Mouse (Mus musculus) heart, embryonic 11.5 days (tissue): Measurements from ENCODE around the gene Sh3d19. TPM values are rescaled to one million over a fixed set of nuclear protein-coding genes. Genes with fewer than 3 reads are reported as not detected.
A peak's percentile ranks its signal among the peaks of the same experiment; 100 is the strongest.
"Not testable (repeated sequence)": the region's sequence is repeated elsewhere in the genome, so short reads cannot be mapped to it uniquely, and the experiment has no call there.

ENCODE experiments used
- ATAC-seq: fragments of 200-750 bp; cut with Nextera tagmentation; replicated peaks from 2 replicates; pipeline ENCODE4 v1.8.0; 2017; ENCODE audit warnings: moderate library complexity; ENCODE audit not compliant: insufficient number of reproducible peaks, low FRiP score, low TSS enrichment
- H3K27ac ChIP-seq: fragments of 300-500 bp; sonication (generic); 2 replicates; pipeline ENCODE4 v1.5.1; 2014; ENCODE audit warnings: mild to moderate bottlenecking, low read depth, low read length
- H3K27me3 ChIP-seq: fragments of 300-500 bp; sonication (generic); 2 replicates; pipeline ENCODE4 v1.6.1; 2014; ENCODE audit warnings: mild to moderate bottlenecking, low read length, mixed read lengths; ENCODE audit not compliant: control insufficient read depth, insufficient read depth
- H3K36me3 ChIP-seq: fragments of 300-500 bp; sonication (generic); 2 replicates; pipeline ENCODE4 v1.6.1; 2014; ENCODE audit warnings: mild to moderate bottlenecking, low read length, moderate library complexity, mixed read lengths; ENCODE audit not compliant: control insufficient read depth, insufficient read depth
- H3K4me1 ChIP-seq: fragments of 300-500 bp; sonication (generic); 2 replicates; pipeline ENCODE4 v1.6.1; 2014; ENCODE audit warnings: low read length; ENCODE audit not compliant: control insufficient read depth, insufficient read depth
- H3K4me2 ChIP-seq: fragments of 300-500 bp; sonication (generic); 2 replicates; pipeline ENCODE4 v1.6.1; 2014; ENCODE audit warnings: mild to moderate bottlenecking, moderate library complexity
- H3K4me3 ChIP-seq: fragments of 300-500 bp; sonication (generic); 2 replicates; pipeline ENCODE4 v1.5.1; 2014; ENCODE audit warnings: low read depth, low read length
- H3K9ac ChIP-seq: fragments of 300-500 bp; sonication (generic); 2 replicates; pipeline ENCODE4 v1.6.1; 2014; ENCODE audit warnings: mild to moderate bottlenecking, low read depth, low read length, moderate library complexity
- H3K9me3 ChIP-seq: fragments of 300-500 bp; sonication (generic); replicated peaks from 2 replicates; pipeline ENCODE4 v1.6.1; 2016; ENCODE audit warnings: low read length; ENCODE audit not compliant: control insufficient read depth
- WGBS: fragments of 180-500 bp; shearing (Covaris S2); extraction: QIAGEN DNeasy Blood & Tissue Kit; methylation state at CpG from one replicate; pipeline ENCODE4 v1.1.7; 2014; ENCODE audit not compliant: insufficient replicate concordance; 5-methylcytosine and 5-hydroxymethylcytosine counted together
- polyA plus RNA-seq: library from polyadenylated mRNA; unstranded; fragments of >200 nt; fragmentation: Nextera tagmentation; extraction: Ambion mirVana; gene quantifications from 2 replicates; pipeline ENCODE4 v1.2.1, GENCODE M21; 2014

The Sh3d19 gene
- polyA plus RNA-seq, 1 experiment from 2014 or later: 13.8 TPM

DNA sequence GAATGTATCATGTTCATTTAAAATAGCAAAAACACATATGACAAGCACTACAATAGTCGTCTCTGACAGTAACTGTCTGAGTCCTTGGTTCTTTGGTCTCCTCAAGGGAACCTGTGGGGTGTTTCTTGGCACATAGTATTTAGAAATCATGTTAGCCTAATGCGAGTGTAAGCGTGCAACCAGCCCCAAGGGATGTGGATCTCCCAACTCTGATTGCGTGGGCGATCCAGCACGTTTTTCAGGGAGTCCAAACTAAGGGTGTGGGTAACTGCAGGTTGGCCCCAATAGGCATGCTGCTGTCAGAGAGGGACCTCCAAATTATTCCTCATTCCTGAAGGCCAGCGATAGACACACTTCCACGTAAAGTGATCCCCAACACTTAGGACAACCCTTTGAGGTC lies 1.9 kb upstream of the Sh3d19 start:
- peaks cover 6% of the 10 kb centered on the region; the same call in 1 of the 2 replicates for H3K4me1 ChIP-seq
- no peaks in the 10 kb centered on the region for H3K27me3 ChIP-seq
- H3K27ac ChIP-seq: no peak overlapping the region
- no peak overlapping the region for H3K4me3 ChIP-seq
- WGBS: 86% methylated on average over 8 of the region's 8 CpGs
- ATAC-seq: no peak
- no peaks in the 10 kb centered on the region for H3K9me3 ChIP-seq
- H3K36me3 ChIP-seq: no peaks in the 10 kb centered on the region
- H3K9ac ChIP-seq: no peak overlapping the region
- H3K4me2 ChIP-seq: no peak overlapping the region

DNA sequence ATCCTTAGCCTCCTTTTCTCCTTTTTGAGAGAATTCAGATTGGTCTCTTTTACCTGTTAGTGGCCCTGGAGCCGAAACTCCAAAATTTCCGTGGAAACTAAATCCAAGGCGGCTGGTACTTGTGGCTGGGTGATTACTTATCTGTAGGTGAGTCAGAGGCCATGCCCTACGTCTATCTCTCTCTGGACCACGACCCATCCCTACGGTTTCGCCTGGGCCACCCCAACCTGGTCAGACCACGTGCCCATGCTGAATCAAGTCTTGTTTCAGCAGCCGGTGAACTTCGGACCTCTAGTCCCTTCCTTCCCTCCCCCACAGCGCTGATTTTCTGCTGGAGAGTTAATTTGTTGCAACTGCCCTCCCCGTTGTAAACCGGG lies 678 bp downstream of the Sh3d19 start:
- no peaks in the 10 kb centered on the region for H3K9me3 ChIP-seq
- under 1% methylated on average over 13 of the region's 13 CpGs for WGBS
- peaks cover 6% of the 10 kb centered on the region; the same call in 1 of the 2 replicates for H3K4me1 ChIP-seq
- H3K27ac ChIP-seq: peak overlapping the region; percentile 68; the same call in 1 of the 2 replicates
- H3K36me3 ChIP-seq: no peaks in the 10 kb centered on the region
- H3K4me3 ChIP-seq: peak overlapping the region; percentile 76
- peak; percentile 16; the same call in 1 of the 2 replicates for ATAC-seq
- peak overlapping the region; percentile 88 for H3K4me2 ChIP-seq
- H3K9ac ChIP-seq: peak overlapping the region; percentile 79
- H3K27me3 ChIP-seq: no peaks in the 10 kb centered on the region

DNA sequence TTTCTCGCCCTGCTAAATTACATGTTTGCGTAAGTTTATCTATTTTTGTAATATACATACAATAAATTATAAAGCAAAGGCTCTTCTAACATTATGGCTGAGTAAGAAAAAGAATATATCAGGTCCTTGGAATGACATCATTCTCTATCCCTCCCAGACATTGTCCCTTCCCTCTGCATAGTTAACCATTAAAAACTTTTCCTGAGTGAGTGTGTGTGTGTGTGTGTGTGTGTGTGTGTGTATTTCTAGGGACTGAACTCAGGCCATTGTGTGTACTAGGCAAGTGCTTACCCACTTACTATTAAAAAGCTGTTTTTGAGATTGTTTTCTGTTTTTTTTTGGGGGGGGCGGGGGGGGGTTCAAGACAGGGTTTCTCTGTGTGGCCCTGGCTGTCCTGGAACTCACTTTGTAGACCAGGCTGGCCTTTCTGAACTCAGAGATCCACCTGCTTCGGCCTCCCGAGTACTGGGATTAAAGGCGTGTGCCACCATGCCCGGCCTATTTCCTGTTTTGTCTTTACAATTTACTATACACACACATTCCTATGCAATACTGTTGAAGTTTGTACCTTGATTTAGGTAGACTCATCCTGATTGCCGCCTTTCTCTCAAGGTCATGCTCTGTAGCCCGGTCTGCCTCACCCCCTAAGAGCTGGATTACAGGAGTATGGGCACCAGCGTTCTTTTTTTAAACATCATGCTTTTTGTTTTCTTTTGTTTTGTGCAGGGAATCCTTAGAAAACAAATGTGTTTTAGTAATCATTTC lies 2.6 kb downstream of the Sh3d19 start:
- peaks cover 6% of the 10 kb centered on the region; the same call in 1 of the 2 replicates for H3K4me1 ChIP-seq
- H3K27me3 ChIP-seq: no peaks in the 10 kb centered on the region
- H3K27ac ChIP-seq: no peak overlapping the region
- no peak overlapping the region for H3K9ac ChIP-seq
- H3K4me3 ChIP-seq: no peak overlapping the region
- ATAC-seq: no peak
- no peaks in the 10 kb centered on the region for H3K9me3 ChIP-seq
- 88% methylated on average over 10 of the region's 10 CpGs for WGBS
- no peaks in the 10 kb centered on the region for H3K36me3 ChIP-seq
- no peak overlapping the region for H3K4me2 ChIP-seq

DNA sequence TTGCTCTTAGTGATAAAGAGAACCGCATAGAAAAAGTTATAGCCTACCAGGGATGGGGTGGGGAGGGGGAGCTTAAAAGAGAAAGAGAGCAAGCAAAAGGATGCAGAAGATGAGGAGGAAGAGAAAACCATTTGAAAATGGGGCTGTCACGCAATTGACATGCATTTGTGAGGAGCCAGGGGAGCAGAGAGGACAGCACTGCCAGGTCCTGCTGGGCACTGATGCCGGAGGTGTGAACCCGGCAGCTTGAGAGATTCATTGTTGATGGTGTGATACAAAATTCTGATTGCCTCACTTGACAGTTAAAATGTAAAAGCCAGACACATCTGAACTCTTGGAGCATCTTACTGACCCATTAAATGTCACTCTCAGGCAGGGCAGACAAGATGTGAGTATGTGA lies 3.5 kb downstream of the Sh3d19 start:
- peaks cover 6% of the 10 kb centered on the region; the same call in 1 of the 2 replicates for H3K4me1 ChIP-seq
- H3K9me3 ChIP-seq: no peaks in the 10 kb centered on the region
- H3K36me3 ChIP-seq: no peaks in the 10 kb centered on the region
- H3K4me2 ChIP-seq: no peak overlapping the region
- H3K4me3 ChIP-seq: no peak overlapping the region
- H3K27ac ChIP-seq: no peak overlapping the region
- no peak overlapping the region for H3K9ac ChIP-seq
- H3K27me3 ChIP-seq: no peaks in the 10 kb centered on the region
- WGBS: 65% methylated on average over 4 of the region's 4 CpGs
- ATAC-seq: no peak

DNA sequence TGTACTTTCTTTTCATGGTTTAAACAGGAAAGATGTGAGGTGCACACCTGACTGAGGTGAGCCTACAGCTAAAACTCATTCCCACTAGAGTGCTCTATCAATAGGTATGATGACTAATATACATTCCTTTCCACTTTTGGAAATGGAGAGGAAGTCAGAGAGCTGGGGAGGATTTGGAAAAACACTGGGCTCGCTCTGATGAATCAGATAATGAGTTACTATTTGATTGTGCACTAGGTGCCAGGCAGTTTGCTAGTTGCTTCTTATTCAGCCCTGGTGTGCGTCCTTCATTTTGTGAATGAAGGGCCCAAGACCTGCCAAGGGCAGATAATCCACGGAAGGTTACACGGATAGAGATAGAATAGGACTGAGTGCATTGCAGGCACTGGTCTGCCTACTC lies 9.1 kb downstream of the Sh3d19 start:
- WGBS: 73% methylated on average over 4 of the region's 4 CpGs
- Histone ChIP-seq H3K4me2 (no peak overlapping the region), H3K4me3 (no peak overlapping the region)

DNA sequence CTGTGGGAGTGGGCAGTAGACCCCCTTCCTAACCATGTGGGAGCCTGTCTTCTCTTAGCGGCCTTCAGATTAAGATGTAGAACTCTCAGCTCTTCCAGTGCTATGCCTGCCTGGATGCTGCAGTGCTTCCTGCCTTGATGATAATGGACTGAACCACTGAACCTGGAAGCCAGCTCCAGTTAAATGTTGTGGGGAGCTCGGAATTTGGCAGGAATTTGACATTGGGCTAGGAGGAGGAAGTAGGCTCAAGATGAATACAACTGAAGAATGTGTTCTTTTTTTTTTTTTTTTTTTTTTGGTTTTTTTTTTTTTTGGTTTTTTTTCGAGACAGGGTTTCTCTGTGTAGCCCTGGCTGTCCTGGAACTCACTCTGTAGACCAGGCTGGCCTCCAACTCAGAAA lies 10.9 kb downstream of the Sh3d19 start:
- not testable (repeated sequence) for H3K27ac ChIP-seq, H3K4me2 ChIP-seq, H3K4me3 ChIP-seq, H3K9ac ChIP-seq, H3K4me1 ChIP-seq, ATAC-seq, H3K27me3 ChIP-seq, H3K9me3 ChIP-seq, H3K36me3 ChIP-seq
- WGBS: 68% methylated on average over 3 of the region's 3 CpGs

More for the DNA sequence above, 9.1 kb downstream of the Sh3d19 start:
- ATAC-seq: no peak
- Histone ChIP-seq H3K4me1 (no peaks in the 10 kb centered on the region), H3K27ac (no peak overlapping the region), H3K36me3 (no peaks in the 10 kb centered on the region), H3K27me3 (no peaks in the 10 kb centered on the region), H3K9ac (no peak overlapping the region), H3K9me3 (no peaks in the 10 kb centered on the region)

DNA sequence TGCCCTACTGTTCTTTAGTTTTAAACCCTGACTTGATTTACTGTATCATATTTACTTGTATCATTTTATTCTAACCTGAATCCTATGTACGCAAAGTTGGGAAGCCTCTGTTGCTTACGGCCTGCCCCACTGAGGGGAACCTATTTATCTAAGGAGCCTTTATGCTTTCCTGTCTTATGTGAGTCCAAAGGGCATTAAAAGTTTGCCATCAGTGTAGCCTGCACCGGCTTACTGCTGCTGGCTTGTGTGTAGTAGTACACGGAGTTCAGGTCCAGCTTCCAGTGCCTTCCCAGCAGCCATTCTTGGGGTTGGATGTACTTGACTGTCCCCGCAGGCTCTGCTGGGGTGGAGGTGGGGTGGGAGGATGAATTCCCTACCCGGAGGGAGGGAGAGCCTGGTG lies 13.6 kb downstream of the Sh3d19 start:
- H3K9me3 ChIP-seq: no peaks in the 10 kb centered on the region
- H3K4me1 ChIP-seq: no peaks in the 10 kb centered on the region
- no peak overlapping the region for H3K9ac ChIP-seq
- no peak overlapping the region for H3K4me2 ChIP-seq
- ATAC-seq: no peak
- no peaks in the 10 kb centered on the region; the same call in 1 of the 2 replicates for H3K36me3 ChIP-seq
- no peaks in the 10 kb centered on the region for H3K27me3 ChIP-seq
- 85% methylated on average over 6 of the region's 6 CpGs for WGBS
- H3K4me3 ChIP-seq: no peak overlapping the region
- no peak overlapping the region for H3K27ac ChIP-seq

DNA sequence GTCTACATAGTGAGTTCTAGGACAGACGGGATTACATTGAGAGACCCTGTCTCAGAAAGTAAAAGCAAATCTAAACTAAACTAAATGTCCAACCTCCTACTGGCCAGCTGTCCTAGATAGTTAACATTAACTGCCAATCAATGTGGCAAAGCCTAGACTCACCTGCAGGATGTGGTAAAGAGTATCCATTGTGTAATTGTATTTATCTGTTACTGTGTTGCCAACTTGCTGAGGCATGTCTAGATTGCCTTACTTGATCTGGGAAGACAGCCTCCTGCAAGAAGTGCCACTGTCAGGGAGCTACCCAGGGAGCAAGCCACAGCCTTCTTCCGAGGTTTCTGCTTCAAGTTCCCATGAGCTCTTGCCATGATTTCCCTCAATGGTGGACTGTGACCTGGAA lies 16.3 kb downstream of the Sh3d19 start:
- 83% methylated on average over 2 of the region's 2 CpGs for WGBS
- H3K4me3 ChIP-seq: no peak overlapping the region
- ATAC-seq: no peak

More for the DNA sequence above, 16.3 kb downstream of the Sh3d19 start:
- Histone ChIP-seq H3K9ac (no peak overlapping the region), H3K36me3 (no peaks in the 10 kb centered on the region; the same call in 1 of the 2 replicates), H3K4me2 (no peak overlapping the region), H3K27ac (no peak overlapping the region), H3K9me3 (no peaks in the 10 kb centered on the region), H3K27me3 (no peaks in the 10 kb centered on the region), H3K4me1 (peaks cover 9% of the 10 kb centered on the region; the same call in 1 of the 2 replicates)
